Mouse (Mus musculus) thymus, adult 2 months (tissue): ENCODE measurements at regions not wholly inside any gene's neighbourhood (a gene's known extent, or its start where the extent isn't known, plus 50 kb on each side); places are given as distances from the start of the nearest gene placed in this dataset.

Experiments used
- CTCF ChIP-seq: fragments of 200-500 bp; IDR thresholded peaks from 2 replicates; pipeline ENCODE4 v1.5.1; 2012; ENCODE audit warnings: mild to moderate bottlenecking, control low read depth, low read length, moderate library complexity, borderline replicate concordance; ENCODE audit not compliant: control insufficient read depth, poor library complexity, insufficient read depth; ENCODE audit errors: extremely low read depth
- POLR2A ChIP-seq: fragments of 200-500 bp; IDR thresholded peaks from 2 replicates; pipeline ENCODE4 v1.6.1; 2012; ENCODE audit warnings: mild to moderate bottlenecking, low read length, control low read depth, moderate library complexity; ENCODE audit not compliant: control insufficient read depth, poor library complexity, insufficient read depth; ENCODE audit errors: extremely low read depth

GRCm38 (mm10) chr7:136807968-136808367, 86.4 kb upstream of the Mgmt start:
- TF ChIP-seq POLR2A (no peak), CTCF (no peak)
